Mouse (Mus musculus): ENCODE measurements around the gene Thegl. TPM values are rescaled to one million over a fixed set of nuclear protein-coding genes. Genes with fewer than 3 reads are reported as not detected.

Thegl gene
- 0.29 and 0.35 TPM in 2 replicates for polyA plus RNA-seq (2015; fragmentation: Nextera tagmentation; extraction: Ambion mirVana)

DNA sequence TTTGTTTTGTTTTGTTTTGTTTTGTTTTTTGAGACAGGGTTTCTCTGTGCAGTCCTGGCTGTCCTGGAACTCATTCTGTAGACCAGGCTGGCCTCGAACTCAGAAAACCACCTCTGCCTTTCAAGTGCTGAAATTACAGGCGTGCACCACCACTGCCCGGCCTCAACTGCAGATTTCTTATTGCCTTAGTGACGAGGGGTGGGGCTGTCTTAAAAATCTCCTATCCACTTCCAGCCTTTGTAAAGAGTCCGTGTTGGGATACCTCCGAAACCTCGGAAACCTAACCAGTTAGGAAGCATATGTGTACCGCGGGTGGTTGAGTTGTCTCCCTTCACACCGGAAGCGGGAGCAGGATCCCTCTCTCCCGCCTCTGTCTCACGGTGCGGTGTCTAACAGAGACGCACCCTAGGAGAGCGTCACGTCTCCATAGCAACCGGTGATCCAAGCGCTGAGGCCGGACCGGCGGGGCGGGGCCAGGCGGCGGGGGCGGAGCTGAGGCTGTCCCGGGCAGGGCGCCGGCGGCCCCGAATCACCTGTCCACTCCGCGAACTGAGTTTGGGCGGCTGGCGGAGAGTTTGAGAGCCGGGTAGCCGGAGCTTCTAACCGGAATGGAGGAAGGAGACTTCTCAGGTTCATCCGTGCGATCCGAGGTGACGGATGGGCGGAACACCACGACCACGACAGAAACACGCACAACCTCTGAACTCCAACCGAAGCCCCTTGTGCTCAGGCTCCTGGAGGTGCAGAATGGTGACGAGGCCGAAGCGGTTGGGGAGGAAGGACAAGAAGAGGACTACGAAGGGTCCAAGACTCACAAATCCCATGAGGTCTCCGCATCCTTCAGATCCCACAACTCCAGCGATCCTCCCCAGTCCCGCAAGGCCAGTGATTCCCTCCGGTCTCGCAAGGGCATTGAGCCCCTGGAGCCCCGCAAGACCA, at the start of gene Thegl:
TSS of gene Thegl (plus strand) at position 480 of the 939 bp plus-strand sequence.

DNA sequence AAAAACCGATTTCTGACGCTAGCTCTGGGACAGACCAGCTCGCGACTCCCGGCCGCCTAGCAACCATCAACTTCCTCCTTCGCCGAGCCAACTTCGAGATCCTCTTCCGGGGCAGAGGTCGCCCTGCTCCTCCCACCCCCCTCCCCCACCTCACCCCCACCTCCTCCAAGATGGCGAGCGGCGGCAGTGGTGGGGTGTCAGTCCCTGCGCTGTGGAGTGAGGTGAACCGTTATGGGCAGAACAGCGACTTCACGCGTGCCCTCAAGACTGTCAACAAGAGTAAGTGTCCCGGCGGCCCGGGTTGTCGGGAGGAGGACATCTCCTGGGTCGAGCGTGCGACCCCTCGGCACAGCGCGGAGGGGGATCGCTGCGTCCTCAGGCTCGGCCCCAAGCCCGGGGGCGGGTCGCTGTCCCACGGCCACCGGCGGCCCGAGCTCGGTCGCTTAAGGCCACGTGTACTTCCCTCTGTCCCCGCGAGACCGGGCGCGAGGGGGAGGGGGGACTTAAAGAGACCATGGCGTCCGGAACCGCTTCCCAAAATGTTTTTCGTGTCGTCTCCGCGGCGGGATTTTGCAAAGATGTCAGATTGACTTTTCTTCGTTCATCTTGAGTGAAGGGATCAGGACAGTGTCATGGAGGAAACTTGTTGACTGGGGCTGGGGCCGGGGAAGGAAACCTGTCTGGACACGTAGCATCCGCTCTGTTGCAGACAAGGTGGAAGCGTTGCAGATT, 41.1 kb upstream of the Thegl start, which contains the start of gene Srp72:
TSS of gene Srp72 (plus strand) at position 130 of the 732 bp plus-strand sequence.

DNA sequence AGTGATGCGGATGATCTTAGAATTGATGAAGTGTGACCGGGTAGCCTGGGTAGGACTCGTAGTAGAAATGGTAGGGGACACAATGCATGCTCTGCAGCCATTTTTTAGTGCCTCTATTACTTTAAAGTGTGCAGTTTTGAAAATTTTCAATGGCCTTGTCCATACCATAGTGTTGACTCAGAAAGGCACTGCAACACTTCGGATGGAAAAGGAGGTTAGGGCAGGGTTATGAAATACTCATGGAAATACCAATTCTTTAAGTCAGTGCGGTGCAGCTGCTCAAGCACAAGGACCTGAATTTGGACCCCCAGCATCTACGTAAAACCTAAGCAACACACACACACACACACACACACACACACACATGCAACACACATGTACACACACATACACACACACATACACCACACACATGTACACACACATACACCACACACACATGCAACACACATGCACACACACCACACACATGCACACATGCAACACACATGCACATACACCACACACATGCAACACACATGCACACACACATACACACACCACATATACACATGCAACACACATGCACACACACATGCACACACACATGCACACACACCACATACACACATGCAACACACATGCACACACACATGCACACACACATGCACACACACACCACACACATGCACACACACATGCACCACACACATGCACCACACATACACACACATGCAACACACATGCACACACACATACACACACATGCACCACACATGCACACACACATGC, 11.6 kb upstream of the Thegl start, which contains the start of gene Arl9:
TSS of gene Arl9 (plus strand) at position 5 of the 771 bp plus-strand sequence.

Other genes starting within 250 kb of the Thegl start
- 9.9 and 12.0 TPM in 2 replicates for gene Aasdh, start 110.5 kb upstream of the Thegl start, polyA plus RNA-seq (2015; fragmentation: Nextera tagmentation; extraction: Ambion mirVana)
- gene Paics, start 64.7 kb upstream of the Thegl start, polyA plus RNA-seq (2015; fragmentation: Nextera tagmentation; extraction: Ambion mirVana), result 175 and 187 TPM in 2 replicates
- gene Ppat, start 64.4 kb upstream of the Thegl start, polyA plus RNA-seq (2015; fragmentation: Nextera tagmentation; extraction: Ambion mirVana), result 32.5 and 34.6 TPM in 2 replicates
- 45.1 and 52.7 TPM in 2 replicates for gene Srp72, start 41.3 kb upstream of the Thegl start, polyA plus RNA-seq (2015; fragmentation: Nextera tagmentation; extraction: Ambion mirVana)
- gene Arl9, start 12.0 kb upstream of the Thegl start, polyA plus RNA-seq (2015; fragmentation: Nextera tagmentation; extraction: Ambion mirVana), result not detected in 2 replicates
- gene Hopx, start 99.1 kb downstream of the Thegl start, polyA plus RNA-seq (2015; fragmentation: Nextera tagmentation; extraction: Ambion mirVana), result 3.0 and 3.5 TPM in 2 replicates
- 0.61 and 0.63 TPM in 2 replicates for gene Spink2, start 195.4 kb downstream of the Thegl start, polyA plus RNA-seq (2015; fragmentation: Nextera tagmentation; extraction: Ambion mirVana)
- 10.7 and 14.4 TPM in 2 replicates for gene Rest, start 249.5 kb downstream of the Thegl start, polyA plus RNA-seq (2015; fragmentation: Nextera tagmentation; extraction: Ambion mirVana)